Mouse (Mus musculus): ENCODE data around the gene Mob3c.

DNA sequence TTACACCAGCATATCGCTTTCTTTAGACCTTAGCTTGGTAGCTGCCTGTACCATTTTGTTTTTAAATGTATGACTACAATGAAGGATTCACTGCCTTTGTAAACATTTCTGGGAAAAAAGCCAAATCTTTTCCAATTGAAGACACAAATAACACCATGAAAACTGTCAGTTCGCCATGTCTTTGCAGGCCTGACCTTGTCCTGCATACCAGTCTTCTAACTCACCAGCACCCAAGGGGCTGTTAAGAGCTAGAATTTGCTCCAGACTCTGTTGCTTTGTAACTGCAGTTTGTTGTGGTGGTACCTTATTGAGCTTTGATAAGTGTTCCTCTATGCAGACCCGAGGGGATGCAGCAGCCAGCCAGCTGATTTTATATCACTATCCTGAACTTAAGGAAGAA lies 27.9 kb upstream of the Mob3c start:
- TF ChIP-seq CTCF (IDR thresholded peaks at IDR 0.05; ENCODE audit: borderline replicate concordance, control insufficient read depth, extremely low read depth, insufficient read depth, low read length, poor library complexity) (no peak), POLR2A (IDR thresholded peaks at IDR 0.05; ENCODE audit: control insufficient read depth, extremely low read depth, insufficient read depth, low read length, poor library complexity) (no peak)

Measured in thymus, adult 2 months (tissue).